Mouse (Mus musculus): ENCODE data around the gene Ccdc177. TPM values are rescaled to one million over a fixed set of nuclear protein-coding genes. Genes with fewer than 3 reads are reported as not detected.

The Ccdc177 gene
- total and polyA plus RNA-seq, 3 experiments = not detected

GRCm38 (mm10) chr12:80774786-80775185 lies 14.3 kb upstream of the Ccdc177 start:
- Histone ChIP-seq H3K27me3 (ENCODE audit: control insufficient read depth in 1 of 2, insufficient read depth in 2 of 2, low read length in 2 of 2) (no peaks in the 10 kb centered on the region), H3K4me3 (ENCODE audit: control insufficient read depth in 1 of 2, insufficient read depth in 1 of 2, low read depth in 2 of 2, low read length in 2 of 2) (no peak overlapping the region), H3K9ac (ENCODE audit: control insufficient read depth, low read depth, low read length, poor library complexity, severe bottlenecking) (no peak overlapping the region), H3K79me2 (ENCODE audit: control insufficient read depth, insufficient read depth, low read length, poor library complexity) (no peaks in the 10 kb centered on the region; the same call in 1 of the 2 replicates), H3K27ac (ENCODE audit: control insufficient read depth, low read depth, low read length) (no peak overlapping the region), H3K9me3 (replicated peaks; ENCODE audit: insufficient read depth, low read length) (no peaks in the 10 kb centered on the region), H3K4me1 (ENCODE audit: control insufficient read depth in 1 of 2, insufficient read depth in 2 of 2, low read length in 2 of 2) (peaks cover 24 to 40% of the 10 kb centered on the region in 2 experiments), H3K36me3 (ENCODE audit: control insufficient read depth in 1 of 2, insufficient read depth in 2 of 2, low read length in 2 of 2) (peaks cover 0 to 32% of the 10 kb centered on the region in 2 experiments; a peak in 2 of 4 replicates)
- TF ChIP-seq RCOR1 (IDR thresholded peaks at IDR 0.05; ENCODE audit: low read depth, low read length) = no peak
- no peak for TF ChIP-seq UBTF (IDR thresholded peaks at IDR 0.05; ENCODE audit: borderline replicate concordance, insufficient read depth, low read depth, low read length)
- no peak for DNase-seq (ENCODE audit: low read depth, low spot score)

- DNase-seq (ENCODE audit: low read depth, low spot score) = peak; percentile 86
- H3K9ac ChIP-seq (ENCODE audit: control insufficient read depth, low read depth, low read length, poor library complexity, severe bottlenecking) = peak overlapping the region; percentile 38
- no peak overlapping the region for H3K27ac ChIP-seq (ENCODE audit: control insufficient read depth, low read depth, low read length)
- no peaks in the 10 kb centered on the region for H3K27me3 ChIP-seq (ENCODE audit: control insufficient read depth in 1 of 2, insufficient read depth in 2 of 2, low read length in 2 of 2)
- H3K9me3 ChIP-seq (replicated peaks; ENCODE audit: insufficient read depth, low read length) = no peaks in the 10 kb centered on the region
- TF ChIP-seq MAFK (IDR thresholded peaks at IDR 0.05; ENCODE audit: borderline replicate concordance, low read depth, low read length) (no peak), RAD21 (IDR thresholded peaks at IDR 0.05; ENCODE audit: low read depth, low read length) (peak; percentile 95), ZKSCAN1 (IDR thresholded peaks at IDR 0.05; ENCODE audit: low read depth, low read length) (no peak), CTCF (IDR thresholded peaks at IDR 0.05 in 2 of 3, conservative IDR thresholded peaks at IDR 0.05 in 1 of 3; ENCODE audit: control insufficient read depth in 1 of 3, insufficient read depth in 1 of 3, low read depth in 2 of 3, low read length in 3 of 3, poor library complexity in 1 of 3, severe bottlenecking in 1 of 3) (peak; percentile 95 to 98 (median 96)), MXI1 (IDR thresholded peaks at IDR 0.05; ENCODE audit: low read depth, low read length) (no peak), E2F4 (IDR thresholded peaks at IDR 0.05; ENCODE audit: borderline replicate concordance, low read depth, low read length) (no peak), TCF12 (IDR thresholded peaks at IDR 0.05; ENCODE audit: low read depth, low read length) (no peak), GATA1 (IDR thresholded peaks at IDR 0.05; ENCODE audit: low read depth, low read length) (0 out of 2 replicates have a peak, but pooled peaks have one; percentile 8), UBTF (IDR thresholded peaks at IDR 0.05; ENCODE audit: borderline replicate concordance, insufficient read depth, low read depth, low read length) (no peak), SMC3 (IDR thresholded peaks at IDR 0.05; ENCODE audit: low read depth, low read length) (peak; percentile 100), ZC3H11A (IDR thresholded peaks at IDR 0.05; ENCODE audit: low read depth, low read length) (peak; percentile 99)
- peak overlapping the region; percentile 10 to 37; a peak in 3 of 4 replicates for H3K4me3 ChIP-seq (ENCODE audit: control insufficient read depth in 1 of 2, insufficient read depth in 1 of 2, low read depth in 2 of 2, low read length in 2 of 2)
- no peaks in the 10 kb centered on the region for H3K79me2 ChIP-seq (ENCODE audit: control insufficient read depth, insufficient read depth, low read length, poor library complexity)
- no peaks in the 10 kb centered on the region for H3K4me1 ChIP-seq (ENCODE audit: control insufficient read depth in 1 of 2, insufficient read depth in 2 of 2, low read length in 2 of 2)
- no peaks in the 10 kb centered on the region for H3K36me3 ChIP-seq (ENCODE audit: control insufficient read depth in 1 of 2, insufficient read depth in 2 of 2, low read length in 2 of 2)
Observed at GRCm38 (mm10) chr12:80769697-80770096, 9.2 kb upstream of the Ccdc177 start.

GRCm38 (mm10) chr12:80764116-80764515 lies 3.6 kb upstream of the Ccdc177 start:
- no peaks in the 10 kb centered on the region for H3K9me3 ChIP-seq (replicated peaks; ENCODE audit: insufficient read depth, low read length)
- no peaks in the 10 kb centered on the region for H3K79me2 ChIP-seq (ENCODE audit: control insufficient read depth, insufficient read depth, low read length, poor library complexity)
- peaks cover 0 to 5% of the 10 kb centered on the region in 2 experiments; a peak in 2 of 4 replicates for H3K4me1 ChIP-seq (ENCODE audit: control insufficient read depth in 1 of 2, insufficient read depth in 2 of 2, low read length in 2 of 2)
- TF ChIP-seq JUND (IDR thresholded peaks at IDR 0.05; ENCODE audit: low read depth, low read length) (no peak), NRF1 (IDR thresholded peaks at IDR 0.05; ENCODE audit: insufficient read depth, low read depth, low read length, poor library complexity, severe bottlenecking) (no peak), RAD21 (IDR thresholded peaks at IDR 0.05; ENCODE audit: low read depth, low read length) (no peak), ZC3H11A (IDR thresholded peaks at IDR 0.05; ENCODE audit: low read depth, low read length) (no peak), POLR2AphosphoS5 (IDR thresholded peaks at IDR 0.05; ENCODE audit: borderline replicate concordance, low read depth, low read length) (no peak), MXI1 (IDR thresholded peaks at IDR 0.05; ENCODE audit: low read depth, low read length) (no peak), EP300 (IDR thresholded peaks at IDR 0.05; ENCODE audit: low read depth in 1 of 2, low read length in 2 of 2) (no peak), MYB (IDR thresholded peaks at IDR 0.05; ENCODE audit: low read depth, low read length) (no peak), TAL1 (IDR thresholded peaks at IDR 0.05; ENCODE audit: low read length) (no peak), E2F4 (IDR thresholded peaks at IDR 0.05; ENCODE audit: borderline replicate concordance, low read depth, low read length) (no peak)
- H3K27me3 ChIP-seq (ENCODE audit: control insufficient read depth in 1 of 2, insufficient read depth in 2 of 2, low read length in 2 of 2) = no peaks in the 10 kb centered on the region
- H3K27ac ChIP-seq (ENCODE audit: control insufficient read depth, low read depth, low read length) = no peak overlapping the region
- H3K36me3 ChIP-seq (ENCODE audit: control insufficient read depth in 1 of 2, insufficient read depth in 2 of 2, low read length in 2 of 2) = 0 out of 4 replicates have a peak, but pooled peaks cover 0 to 2% of the 10 kb centered on the region in 2 experiments
- no peak overlapping the region for H3K4me3 ChIP-seq (ENCODE audit: control insufficient read depth in 1 of 2, insufficient read depth in 1 of 2, low read depth in 2 of 2, low read length in 2 of 2)
- no peak overlapping the region for H3K9ac ChIP-seq (ENCODE audit: control insufficient read depth, low read depth, low read length, poor library complexity, severe bottlenecking)
- DNase-seq (ENCODE audit: low read depth, low spot score) = no peak
